Mouse (Mus musculus): ENCODE data around the gene Pear1. TPM values are rescaled to one million over a fixed set of nuclear protein-coding genes. Genes with fewer than 3 reads are reported as not detected.
A peak's percentile ranks its signal among the peaks of the same experiment; 100 is the strongest.
"Not testable (repeated sequence)": the region's sequence is repeated elsewhere in the genome, so short reads cannot be mapped to it uniquely, and the experiment has no call there.

Gene Pear1
- total RNA-seq (2022) = 1 to 10 TPM; 3.2 to 7.1 (median 5.1) TPM

- DNase-seq (ENCODE audit: low spot score in 2 of 2) = not testable (repeated sequence)
Measured at GRCm38 (mm10) chr3:87824206-87824605, at the start of gene Pear1. TSS of gene Pear1 (minus strand) at chr3:87824306.

- not testable (repeated sequence) for DNase-seq (ENCODE audit: low spot score in 2 of 2)
Measured at GRCm38 (mm10) chr3:87864111-87864510, 40.0 kb upstream of the Pear1 start.

- DNase-seq (ENCODE audit: low spot score in 2 of 2) = peak; percentile 16 to 38
Measured at GRCm38 (mm10) chr3:87859813-87860212, 35.7 kb upstream of the Pear1 start.

DNA sequence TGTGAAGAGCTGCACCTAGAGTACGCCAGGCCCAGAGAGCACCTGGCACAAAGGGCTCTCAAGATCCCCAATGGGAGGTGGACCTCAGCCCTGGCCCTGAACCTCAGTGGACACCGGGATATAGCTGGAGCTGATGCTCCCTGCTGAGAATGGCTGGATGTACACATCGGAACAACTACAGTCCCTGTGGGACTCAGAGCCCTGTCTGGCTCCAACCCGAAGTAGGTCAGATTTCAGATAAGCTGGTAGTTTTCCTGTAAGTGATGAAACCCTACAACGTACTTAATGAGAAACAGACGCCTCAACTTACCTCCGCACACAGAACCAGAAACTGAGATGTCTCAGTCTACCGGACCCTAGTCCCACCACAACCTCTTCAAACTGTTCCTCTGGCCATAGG, 33.6 kb upstream of the Pear1 start:
- DNase-seq (ENCODE audit: low spot score in 2 of 2) = no peak

GRCm38 (mm10) chr3:87855936-87856335, 31.8 kb upstream of the Pear1 start:
- DNase-seq (ENCODE audit: low spot score in 2 of 2) = no peak

DNA sequence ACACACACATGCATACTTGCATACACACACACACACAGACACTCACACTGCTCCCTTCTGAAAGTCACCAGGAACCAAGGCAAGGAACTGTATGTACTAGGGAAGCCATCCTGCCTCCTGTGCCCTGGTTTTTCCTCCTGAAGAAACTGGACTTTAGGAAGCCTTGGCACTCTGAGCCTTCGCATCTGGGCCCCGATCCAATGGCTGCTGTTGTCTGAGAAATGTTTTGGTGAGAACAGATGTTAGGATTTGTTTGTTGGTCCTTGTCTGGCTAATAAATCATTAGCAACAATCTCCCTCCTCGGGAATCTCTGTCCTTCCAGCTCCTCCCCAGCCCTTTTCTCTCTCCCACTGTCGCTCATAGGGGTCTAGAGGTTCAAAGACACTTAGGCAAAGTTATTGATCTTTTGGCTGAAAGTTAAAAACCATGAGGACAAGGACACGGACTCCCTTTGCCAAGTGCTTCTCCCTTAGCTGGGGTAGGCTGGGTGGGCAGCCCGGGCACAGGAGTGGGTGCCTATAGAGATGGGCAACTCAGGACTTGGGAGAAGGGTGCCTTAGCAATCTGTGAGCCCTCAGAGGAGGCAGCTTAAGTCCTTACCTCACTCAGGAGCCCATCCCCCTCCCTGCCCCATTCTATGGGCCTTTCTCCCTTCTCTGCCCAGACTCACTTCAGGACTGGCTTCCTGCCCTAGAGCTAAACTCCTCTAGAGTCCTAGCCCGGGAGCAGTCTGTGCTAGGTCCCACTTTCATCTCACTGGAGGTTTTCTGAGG, 30.9 kb upstream of the Pear1 start:
- DNase-seq (ENCODE audit: low spot score in 2 of 2) = peak in 1 of 2 experiments; percentile 25

DNA sequence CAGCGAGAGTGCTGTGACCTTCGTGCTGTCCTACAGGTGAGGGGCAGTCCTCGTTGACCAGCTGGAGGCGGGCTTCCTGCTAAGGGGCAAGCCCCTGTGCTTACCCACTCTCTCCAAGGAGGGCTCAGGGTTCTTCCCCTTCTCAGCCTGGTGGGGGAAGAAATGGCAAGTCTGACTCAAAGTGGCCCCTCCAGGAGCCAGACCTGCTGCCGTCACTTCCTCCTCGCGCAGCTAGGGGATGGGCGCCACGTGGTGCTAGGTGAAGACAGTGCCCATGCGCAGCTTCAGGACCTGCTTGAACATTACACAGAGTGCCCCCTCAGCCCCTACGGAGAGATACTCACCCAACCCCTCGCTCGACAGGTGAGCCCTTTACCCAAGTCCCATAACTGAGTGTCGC, 25.0 kb upstream of the Pear1 start:
- DNase-seq (ENCODE audit: low spot score in 2 of 2) = no peak

DNA sequence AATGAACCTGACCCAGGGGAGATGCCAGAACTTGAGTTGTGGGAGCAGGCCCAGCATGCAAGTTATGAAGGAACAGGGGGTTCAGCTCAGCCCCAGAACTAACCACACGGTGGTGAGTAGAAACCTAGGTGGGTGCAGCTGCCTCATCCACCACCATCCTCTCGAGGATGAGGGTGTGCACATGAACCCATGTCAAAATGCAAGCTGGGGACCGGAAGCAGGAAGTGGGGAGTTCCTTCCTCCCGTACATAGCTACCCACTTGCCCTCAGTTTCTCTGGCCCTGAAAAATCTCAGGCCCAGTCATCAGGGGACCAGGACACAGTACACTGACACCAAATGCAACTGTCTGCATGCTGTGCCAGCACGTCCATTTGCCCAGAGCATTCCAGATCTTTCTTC, 23.6 kb upstream of the Pear1 start:
- no peak for DNase-seq (ENCODE audit: low spot score in 2 of 2)

- DNase-seq (ENCODE audit: low spot score in 2 of 2) = no peak
Measured at GRCm38 (mm10) chr3:87846650-87847110, 22.6 kb upstream of the Pear1 start, which contains the start of gene Sh2d2a. TSS of gene Sh2d2a (plus strand) at chr3:87846755.

GRCm38 (mm10) chr3:87846186-87846585, 22.1 kb upstream of the Pear1 start:
- DNase-seq (ENCODE audit: low spot score in 2 of 2) = no peak

DNA sequence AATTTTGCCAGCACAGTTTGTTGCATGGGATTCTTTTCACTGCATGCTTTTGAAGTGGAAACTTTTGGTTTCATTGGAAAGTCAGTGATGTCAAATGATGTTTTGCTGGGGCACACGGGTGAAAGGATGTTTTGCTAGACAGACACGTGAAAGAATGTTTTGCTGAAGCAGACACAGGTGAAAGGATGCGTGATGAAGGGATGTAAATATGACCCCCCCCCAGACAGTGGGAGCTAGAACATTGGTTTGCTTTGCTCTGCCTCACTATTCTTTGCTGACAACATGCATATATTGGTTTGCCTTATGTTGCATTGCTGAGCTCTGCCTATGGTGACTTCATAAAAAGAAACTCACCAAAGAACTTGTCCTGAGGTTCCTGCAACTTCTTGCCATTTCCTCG, 20.9 kb upstream of the Pear1 start:
- no peak for DNase-seq (ENCODE audit: low spot score in 2 of 2)

DNA sequence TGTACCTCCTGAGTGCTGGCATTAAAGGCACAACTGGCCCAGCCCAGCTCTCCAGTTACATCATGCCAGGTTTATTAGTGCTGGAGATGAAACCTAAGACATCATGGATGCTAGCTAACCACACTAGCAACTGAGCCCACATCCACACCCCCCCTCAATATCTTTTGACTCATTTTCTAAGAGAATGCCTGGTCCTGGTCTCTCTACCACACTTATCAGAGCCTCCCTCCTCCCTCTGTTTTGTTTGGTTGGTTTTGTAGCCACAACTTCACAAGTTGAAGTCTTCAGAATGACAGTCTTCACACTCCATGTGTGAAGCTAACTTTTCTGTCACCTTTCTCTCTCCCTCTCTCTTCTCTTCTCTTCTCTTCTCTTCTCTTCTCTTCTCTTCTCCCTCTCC, 16.8 kb upstream of the Pear1 start:
- no peak for DNase-seq (ENCODE audit: low spot score in 2 of 2)

GRCm38 (mm10) chr3:87838622-87839021, 14.5 kb upstream of the Pear1 start:
- DNase-seq (ENCODE audit: low spot score in 2 of 2) = peak; percentile 36

DNA sequence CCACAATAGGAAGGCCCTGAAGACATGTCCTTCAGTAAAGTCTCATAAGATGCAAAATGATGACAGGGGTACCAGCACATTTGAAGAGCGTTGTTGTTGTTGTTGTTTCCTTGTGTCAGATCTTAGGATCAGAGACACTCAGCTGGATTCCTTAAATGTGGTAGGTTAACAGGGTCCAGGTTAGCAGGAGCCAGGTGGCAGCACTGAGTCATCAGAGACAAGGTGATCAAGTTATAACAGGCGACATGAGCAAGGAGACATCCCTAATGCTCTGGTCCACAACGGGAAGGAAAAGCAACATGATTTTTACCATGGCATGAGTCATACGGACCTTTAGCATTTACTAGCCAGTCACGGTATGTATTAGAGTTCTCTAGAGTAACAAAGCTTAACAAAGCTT, 9.4 kb upstream of the Pear1 start:
- no peak for DNase-seq (ENCODE audit: low spot score in 2 of 2)

GRCm38 (mm10) chr3:87832109-87832859, 8.2 kb upstream of the Pear1 start:
- no peak for DNase-seq (ENCODE audit: low spot score in 2 of 2)

- DNase-seq (ENCODE audit: low spot score in 2 of 2) = no peak
Measured at GRCm38 (mm10) chr3:87829025-87829424, 4.9 kb upstream of the Pear1 start.

GRCm38 (mm10) chr3:87828435-87828834, 4.3 kb upstream of the Pear1 start:
- no peak for DNase-seq (ENCODE audit: low spot score in 2 of 2)

- no peak for DNase-seq (ENCODE audit: low spot score in 2 of 2)
Measured at GRCm38 (mm10) chr3:87818226-87818625, 5.9 kb downstream of the Pear1 start.

DNA sequence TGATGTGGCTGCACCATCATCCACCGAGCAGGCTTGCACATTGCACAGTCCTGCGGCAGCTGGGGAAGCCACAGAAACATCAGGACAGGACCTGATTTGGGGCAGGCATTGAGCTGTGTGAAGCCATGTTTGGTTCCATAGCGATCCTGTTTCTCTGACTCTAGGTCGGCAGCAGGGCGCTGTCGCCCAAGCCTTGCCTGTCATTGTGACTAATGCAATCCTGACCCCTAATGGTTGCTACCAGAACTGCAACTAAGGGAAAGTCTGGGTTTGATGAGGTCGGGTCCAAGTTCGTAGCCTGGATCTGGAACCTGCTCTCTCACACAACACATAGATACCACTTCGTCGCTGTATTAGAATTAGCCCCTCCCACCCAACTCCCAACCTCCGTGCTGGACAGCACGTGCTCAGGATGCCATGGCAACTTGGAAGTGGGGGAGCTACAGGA, 7.4 kb downstream of the Pear1 start:
- DNase-seq (ENCODE audit: low spot score in 2 of 2) = peak; percentile 40 to 52

- DNase-seq (ENCODE audit: low spot score in 2 of 2) = no peak
Measured at GRCm38 (mm10) chr3:87816166-87816565, 7.9 kb downstream of the Pear1 start.

GRCm38 (mm10) chr3:87812873-87813272, 11.2 kb downstream of the Pear1 start:
- no peak for DNase-seq (ENCODE audit: low spot score in 2 of 2)

- no peak for DNase-seq (ENCODE audit: low spot score in 2 of 2)
Measured at GRCm38 (mm10) chr3:87812413-87812812, 11.7 kb downstream of the Pear1 start.

Measured in gastrocnemius, adult 8-10 months (tissue).